In the genomic region with DNA sequence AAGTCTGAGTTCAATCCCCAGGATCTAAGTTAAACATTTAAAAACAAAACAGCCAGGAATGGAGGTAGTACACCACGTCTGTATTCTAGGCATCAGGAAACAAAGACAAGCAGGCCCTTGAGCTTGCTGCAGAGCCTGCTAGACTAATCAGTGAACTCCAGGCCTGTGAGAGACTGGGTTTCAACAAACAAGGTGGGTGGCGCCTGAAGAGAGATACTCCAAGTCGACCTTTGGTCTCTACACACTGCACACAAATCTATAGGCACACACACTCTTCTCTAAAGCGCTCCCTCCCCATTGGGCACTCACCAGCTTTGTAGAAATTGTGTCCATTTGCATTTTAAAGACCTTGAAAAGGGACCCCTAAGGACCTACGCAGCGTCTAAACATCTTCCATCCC, we compare ENCODE assay signal across 18 mouse cellular contexts.
DNase-seq lines count a peak whose midpoint lies in the region; ATAC-seq lines count a peak whose summit lies in the region.
"Had no signal": no experiment of that assay in that cellular context is flagged by ENCODE, and none has a peak within 500 bp of the region (broad histone marks: within the 10 kb centered on the region; RNA-seq: fewer than 3 reads in every experiment).

No protein-coding gene starts in this region.

- peaks cover 2% of the 10 kb centered on the region for H3K4me1 ChIP-seq in lung, embryonic 16.5 days (replicated peaks; ENCODE audit: control insufficient read depth, insufficient read depth, low read length)
- H3K4me1 ChIP-seq in embryonic facial prominence, embryonic 15.5 days: peaks cover 29% of the 10 kb centered on the region
- H3K4me1 ChIP-seq in liver, embryonic 11.5 days (replicated peaks; ENCODE audit: control insufficient read depth, insufficient read depth, low read length): peaks cover 3% of the 10 kb centered on the region
- H3K4me1 ChIP-seq in stomach, embryonic 15.5 days: peaks cover 10% of the 10 kb centered on the region

- H3K4me2 ChIP-seq in lung, embryonic 16.5 days (ENCODE audit: low read depth, low read length): no peak overlapping the region
- H3K4me2 ChIP-seq in embryonic facial prominence, embryonic 15.5 days (replicated peaks): no peak overlapping the region
- no peak overlapping the region for H3K4me2 ChIP-seq in liver, embryonic 11.5 days
- H3K4me2 ChIP-seq in stomach, embryonic 15.5 days: no peak overlapping the region
- H3K4me2 ChIP-seq: heart, embryonic 11.5 days had no signal

- 41% methylated on average over 6 of the region's 6 CpGs for WGBS in lung, embryonic 16.5 days
- WGBS in embryonic facial prominence, embryonic 15.5 days: 52% methylated on average over 6 of the region's 6 CpGs
- WGBS in liver, embryonic 11.5 days: 48% methylated on average over 6 of the region's 6 CpGs
- WGBS in stomach, embryonic 15.5 days: 45% methylated on average over 6 of the region's 6 CpGs

- no peaks in the 10 kb centered on the region for H3K9me3 ChIP-seq in lung, embryonic 16.5 days (ENCODE audit: control insufficient read depth, low read length)
- no peaks in the 10 kb centered on the region for H3K9me3 ChIP-seq in embryonic facial prominence, embryonic 15.5 days (replicated peaks)
- no peaks in the 10 kb centered on the region for H3K9me3 ChIP-seq in liver, embryonic 11.5 days (ENCODE audit: control insufficient read depth, low read length)
- no peaks in the 10 kb centered on the region for H3K9me3 ChIP-seq in stomach, embryonic 15.5 days

- H3K27ac ChIP-seq in lung, embryonic 16.5 days (ENCODE audit: low read length): no peak overlapping the region
- peak overlapping the region; percentile 61 for H3K27ac ChIP-seq in embryonic facial prominence, embryonic 15.5 days (replicated peaks)
- 0 out of 2 replicates have a peak overlapping the region, but pooled peaks have one; percentile 15 for H3K27ac ChIP-seq in liver, embryonic 11.5 days (ENCODE audit: low read depth, low read length)
- peak overlapping the region; percentile 32; the same call in 1 of the 2 replicates for H3K27ac ChIP-seq in stomach, embryonic 15.5 days
- H3K27ac ChIP-seq: hindbrain, postnatal 0 days; kidney, postnatal 0 days; layer of hippocampus, adult 2 months; left cerebral cortex, adult 2 months; macrophage had no signal

- H3K36me3 ChIP-seq in lung, embryonic 16.5 days (ENCODE audit: control insufficient read depth, insufficient read depth, low read length): no peaks in the 10 kb centered on the region
- H3K36me3 ChIP-seq in embryonic facial prominence, embryonic 15.5 days: no peaks in the 10 kb centered on the region
- H3K36me3 ChIP-seq in liver, embryonic 11.5 days (ENCODE audit: control insufficient read depth, insufficient read depth, low read length): no peaks in the 10 kb centered on the region
- H3K36me3 ChIP-seq in stomach, embryonic 15.5 days: no peaks in the 10 kb centered on the region

- no peak overlapping the region for H3K9ac ChIP-seq in lung, embryonic 16.5 days (ENCODE audit: low read length)
- no peak overlapping the region for H3K9ac ChIP-seq in embryonic facial prominence, embryonic 15.5 days
- no peak overlapping the region for H3K9ac ChIP-seq in liver, embryonic 11.5 days (ENCODE audit: low read depth, low read length)
- H3K9ac ChIP-seq in stomach, embryonic 15.5 days: no peak overlapping the region

- no peak overlapping the region for H3K4me3 ChIP-seq in lung, embryonic 16.5 days (ENCODE audit: low read length)
- H3K4me3 ChIP-seq in embryonic facial prominence, embryonic 15.5 days (replicated peaks): no peak overlapping the region
- no peak overlapping the region for H3K4me3 ChIP-seq in liver, embryonic 11.5 days (ENCODE audit: low read depth, low read length)
- H3K4me3 ChIP-seq in stomach, embryonic 15.5 days (replicated peaks): no peak overlapping the region
- H3K4me3 ChIP-seq: layer of hippocampus, adult 2 months; left cerebral cortex, adult 2 months had no signal

- H3K27me3 ChIP-seq in lung, embryonic 16.5 days (ENCODE audit: control insufficient read depth, insufficient read depth, low read depth, low read length): no peaks in the 10 kb centered on the region
- H3K27me3 ChIP-seq in embryonic facial prominence, embryonic 15.5 days: no peaks in the 10 kb centered on the region
- no peaks in the 10 kb centered on the region for H3K27me3 ChIP-seq in liver, embryonic 11.5 days (replicated peaks; ENCODE audit: control insufficient read depth, insufficient read depth, low read length)
- no peaks in the 10 kb centered on the region for H3K27me3 ChIP-seq in stomach, embryonic 15.5 days (replicated peaks)

- DNase-seq in lung, postnatal 4 days: no peak
- no peak for DNase-seq in liver, embryonic 11.5 days (ENCODE audit: low spot score)
- DNase-seq in retina, embryonic 14.5 days (ENCODE audit: low spot score): no peak
- no peak for DNase-seq in kidney, adult 18-20 months
- no peak for DNase-seq in urinary bladder, postnatal 14 days (ENCODE audit: low spot score)
- DNase-seq: adrenal gland, adult 8-10 months; B cell, adult 2 months; cerebellum, adult 8-10 months; gastrocnemius, postnatal 25 days had no signal

- 0 out of 2 replicates have a peak, but pooled peaks have one; percentile 12 for ATAC-seq in lung, embryonic 16.5 days (ENCODE audit: low read depth)
- ATAC-seq in embryonic facial prominence, embryonic 15.5 days (ENCODE audit: insufficient number of reproducible peaks, low FRiP score, low TSS enrichment, low read depth): no peak
- ATAC-seq in liver, embryonic 11.5 days (replicated peaks; ENCODE audit: low FRiP score): no peak; the same call in 1 of the 2 replicates
- peak; percentile 74 for ATAC-seq in stomach, embryonic 15.5 days (ENCODE audit: insufficient read depth, low FRiP score, low read depth)
- ATAC-seq: hindbrain, postnatal 0 days had no signal

Comparison
In these comparisons a context has a peak if more than half of its experiments do, and no peak if none do; other contexts are left out.
1. ATAC-seq: peak in lung, embryonic 16.5 days (single experiment) and stomach, embryonic 15.5 days (single experiment); none in embryonic facial prominence, embryonic 15.5 days (single experiment) and liver, embryonic 11.5 days (single experiment).